Mouse (Mus musculus) left cerebral cortex, adult 2 months (tissue): Measurements from ENCODE around the gene Vipr2. TPM values are rescaled to one million over a fixed set of nuclear protein-coding genes. Genes with fewer than 3 reads are reported as not detected.
A peak's percentile ranks its signal among the peaks of the same experiment; 100 is the strongest.

Source experiments
- DNase-seq, 2 experiments: peaks; one replicate each; pipeline ENCODE4 v3.0.0; 2021 to 2022; ENCODE audit warnings: low spot score in 2 of 2, mixed read lengths in 1 of 2; ENCODE audit errors: extremely low spot score in 1 of 2
- H3K27ac ChIP-seq: fragments of 200-600 bp; 2 replicates; pipeline ENCODE4 v1.8.1; 2022
- H3K4me3 ChIP-seq: fragments of 200-600 bp; 2 replicates; pipeline ENCODE4 v1.8.1; 2022
- CTCF ChIP-seq: fragments of 200-600 bp; IDR thresholded peaks from 2 replicates; pipeline ENCODE4 v1.8.1; 2022; ENCODE audit warnings: antibody characterized with exemption, mild to moderate bottlenecking, moderate library complexity
- intact Hi-C: fragments of 180-260 bp; cut with DNase I; formaldehyde crosslinking; loops from one replicate; pipeline ENCODE4 v1.15.1; 2025
- long read RNA-seq, 2 experiments: library from polyadenylated mRNA; stranded (forward); transcript quantifications; one replicate each; pipeline ENCODE4 v2.0.0; 2021; ENCODE audit warnings: borderline mapping rate in 2 of 2
- total RNA-seq, 2 experiments: library from RNA; stranded (reverse); gene quantifications; 2 replicates each; pipeline ENCODE4 v1.2.3; 2021

The Vipr2 gene
- 1 to 10 TPM in 1 of 2 experiments, under 1 TPM in 1; 0.43 to 1.3 TPM for total RNA-seq
- long read RNA-seq, experiment 1, partial matches to known transcripts = 0 of 2 reads
- long read RNA-seq, experiment 1, other reads (novel, unspliced or antisense) = 1 of 2 reads
- long read RNA-seq, experiment 2, partial matches to known transcripts = 1 of 4 reads
- long read RNA-seq, experiment 2, other reads (novel, unspliced or antisense) = 0 of 4 reads

- DNase-seq = peak in 1 of 2 experiments; percentile 20
- no peak for TF ChIP-seq CTCF
- intact Hi-C loops = no loop called here
- no peak within 1 kb of the TSS for H3K27ac ChIP-seq
- H3K4me3 ChIP-seq = peak within 1 kb of the TSS; percentile 49
Measured at GRCm38 (mm10) chr12:116077074-116077854, at the start of gene Vipr2. TSS of gene Vipr2 (plus strand) at chr12:116077726.

DNA sequence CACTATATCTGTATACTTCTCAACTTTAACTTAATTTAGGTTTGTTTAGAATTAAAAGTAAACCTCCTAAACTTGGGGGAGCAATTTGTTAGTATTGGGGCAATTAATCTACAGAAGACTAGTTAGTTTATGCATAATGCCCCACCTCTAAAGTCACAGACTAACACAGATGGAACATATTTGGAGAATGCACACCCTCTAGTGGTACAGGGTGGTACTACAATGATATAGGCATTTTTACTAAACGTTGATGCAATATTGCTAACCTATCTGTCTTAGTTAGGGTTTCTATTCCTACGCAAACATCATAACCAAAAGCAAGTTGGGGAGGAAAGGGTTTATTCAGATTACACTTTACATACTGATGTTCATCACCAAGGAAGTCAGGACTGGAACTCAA, 49.4 kb upstream of the Vipr2 start:
- intact Hi-C loops = loop anchor here (1.0 kb wide), 1 partner anchor 36 kb away; no protein-coding TSS in a partner anchor
- no peak for DNase-seq
- TF ChIP-seq CTCF = peak; percentile 62
- Histone ChIP-seq H3K27ac (no peak overlapping the region), H3K4me3 (no peak overlapping the region)

- intact Hi-C loops = no loop called here
- no peak for DNase-seq
- no peak for TF ChIP-seq CTCF
Measured at GRCm38 (mm10) chr12:116035346-116035745, 42.2 kb upstream of the Vipr2 start.

GRCm38 (mm10) chr12:116044785-116045184, 32.7 kb upstream of the Vipr2 start:
- Histone ChIP-seq H3K4me3 (no peak overlapping the region), H3K27ac (no peak overlapping the region)
- intact Hi-C loops = no loop called here
- DNase-seq = no peak
- TF ChIP-seq CTCF = no peak

More at GRCm38 (mm10) chr12:116035346-116035745, 42.2 kb upstream of the Vipr2 start:
- H3K4me3 ChIP-seq = no peak overlapping the region
- H3K27ac ChIP-seq = no peak overlapping the region

DNA sequence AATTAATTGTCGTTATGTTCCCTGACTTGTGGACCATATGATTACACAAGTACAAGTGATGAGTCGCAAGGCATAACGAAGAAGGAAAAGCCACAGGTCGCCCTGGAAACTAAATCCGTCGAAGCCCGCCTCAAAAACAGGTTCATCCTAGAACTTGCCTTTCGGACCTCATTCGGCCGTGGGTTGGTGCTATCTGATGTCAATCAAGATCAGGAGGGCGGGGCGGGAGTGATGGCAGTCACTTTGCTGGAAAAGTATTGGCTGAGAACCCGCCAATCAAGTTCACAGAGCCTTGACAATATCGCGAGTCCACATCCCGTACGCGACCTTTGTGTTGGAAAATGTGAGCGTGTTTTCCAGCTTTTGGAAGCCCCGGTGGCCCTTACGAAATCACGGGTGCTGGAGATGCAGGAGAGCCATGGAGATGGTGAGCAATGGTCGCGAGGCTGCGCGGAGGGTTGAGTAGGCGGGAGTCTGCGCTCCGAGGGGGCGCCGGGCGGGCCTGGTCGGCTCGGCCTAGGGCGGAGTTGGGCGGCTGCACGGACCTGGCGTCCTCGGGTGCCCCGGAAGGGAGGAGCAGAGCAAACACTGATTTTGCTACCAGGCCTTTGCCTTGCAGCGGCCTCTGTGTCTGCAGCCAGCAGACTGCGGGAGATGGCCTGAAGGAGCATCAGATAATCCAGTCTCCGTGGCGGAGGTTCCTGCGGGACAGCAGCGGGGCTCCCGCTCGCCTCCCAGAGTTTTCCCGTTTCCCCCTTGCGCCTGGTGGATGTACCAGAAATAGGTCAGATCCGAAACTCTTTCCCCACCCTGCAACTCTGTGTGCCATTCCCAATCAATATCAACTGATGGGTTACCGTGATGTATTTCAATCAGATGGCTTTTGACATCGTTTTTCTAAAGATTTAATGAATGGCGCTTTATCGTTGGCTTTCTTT, 29.8 kb upstream of the Vipr2 start, which contains the start of gene Zfp386:
Gene Zfp386 (plus strand): TSS at position 285 of the 938 bp plus-strand sequence.
- TF ChIP-seq CTCF = peak; percentile 10
- DNase-seq = peak; percentile 98
- intact Hi-C loops = loop anchor here (2.0 kb wide), 1 partner anchor 157 kb away; no protein-coding TSS in a partner anchor
- Histone ChIP-seq H3K27ac (peak within 1 kb of the TSS; percentile 99), H3K4me3 (peak within 1 kb of the TSS; percentile 72)

DNA sequence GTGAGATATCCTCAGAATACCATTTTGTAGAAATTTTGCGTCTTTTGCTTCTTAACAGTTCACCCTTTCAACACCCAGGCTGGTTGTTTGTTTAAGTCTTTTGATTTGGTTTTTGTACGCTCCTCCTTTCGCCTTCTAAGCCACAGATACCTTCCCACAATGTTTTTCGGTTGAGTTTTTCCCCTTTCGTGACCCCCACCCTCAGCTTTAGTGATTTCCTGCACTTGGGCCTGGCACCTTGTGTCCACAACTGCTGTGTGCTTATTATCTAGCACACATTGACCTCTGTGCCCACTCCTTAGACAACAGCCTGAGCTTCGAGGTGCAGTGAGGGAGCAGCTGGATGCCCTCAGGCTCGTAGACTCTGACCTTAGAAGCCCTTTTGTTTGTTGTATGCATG, 28.8 kb upstream of the Vipr2 start:
- no peak for TF ChIP-seq CTCF
- intact Hi-C loops = loop anchor here (2.0 kb wide), 1 partner anchor 156 kb away; no protein-coding TSS in a partner anchor

DNA sequence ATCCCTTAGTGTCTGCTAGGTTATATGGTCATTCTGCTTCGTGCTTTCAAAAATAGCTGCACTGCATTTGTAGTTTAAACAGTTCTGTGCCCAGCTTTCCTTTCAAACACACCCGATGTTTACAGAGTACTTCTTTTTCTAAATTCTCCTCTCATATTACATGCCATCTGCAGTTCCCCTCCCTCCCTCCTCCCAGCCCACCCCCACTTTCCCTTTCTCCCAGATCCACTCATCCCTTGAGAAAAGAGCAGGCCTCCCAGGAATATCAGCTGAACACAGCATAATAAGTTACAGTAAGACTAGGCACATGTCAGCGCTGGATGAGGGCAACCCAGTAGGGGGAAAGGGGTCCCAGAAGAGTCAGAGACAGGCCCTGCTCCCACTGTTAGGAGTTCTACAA, 28.3 kb upstream of the Vipr2 start:
- H3K4me3 ChIP-seq = peak overlapping the region; percentile 72
- no peak overlapping the region for H3K27ac ChIP-seq
- DNase-seq = no peak
- intact Hi-C loops = loop anchor here (2.0 kb wide), 1 partner anchor 156 kb away; no protein-coding TSS in a partner anchor
- TF ChIP-seq CTCF = no peak

More for the DNA sequence above, 28.8 kb upstream of the Vipr2 start:
- DNase-seq = no peak
- peak overlapping the region; percentile 72 for H3K4me3 ChIP-seq
- H3K27ac ChIP-seq = peak overlapping the region; percentile 99; the same call in 1 of the 2 replicates

DNA sequence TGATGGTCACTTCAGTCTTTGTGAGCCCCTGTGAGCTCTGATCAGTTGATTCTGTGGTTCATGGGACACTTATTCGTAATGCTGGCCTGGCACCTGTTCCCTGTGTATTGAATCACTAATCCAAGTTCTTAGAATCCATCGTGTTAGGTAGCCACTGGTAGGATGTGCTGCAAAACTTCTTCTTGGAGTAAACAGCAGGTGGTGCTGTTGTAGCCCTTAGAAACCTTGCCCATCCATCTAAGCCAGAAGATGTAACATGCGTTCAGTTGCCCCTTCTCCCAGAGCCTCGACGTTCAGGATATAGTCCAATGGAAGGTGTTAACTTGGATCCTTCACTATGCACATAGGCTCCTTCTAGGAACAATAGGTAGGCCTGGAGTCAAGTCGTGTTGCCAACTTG, 27.8 kb upstream of the Vipr2 start:
- no peak for DNase-seq
- intact Hi-C loops = loop anchor here (2.0 kb wide), 1 partner anchor 155 kb away; no protein-coding TSS in a partner anchor
- Histone ChIP-seq H3K4me3 (no peak overlapping the region), H3K27ac (no peak overlapping the region)
- peak; percentile 53 for TF ChIP-seq CTCF

GRCm38 (mm10) chr12:116054342-116054741, 23.2 kb upstream of the Vipr2 start:
- no peak for TF ChIP-seq CTCF
- Histone ChIP-seq H3K4me3 (no peak overlapping the region), H3K27ac (no peak overlapping the region)
- no peak for DNase-seq
- intact Hi-C loops = no loop called here

GRCm38 (mm10) chr12:116056112-116056511, 21.4 kb upstream of the Vipr2 start:
- Histone ChIP-seq H3K27ac (no peak overlapping the region), H3K4me3 (no peak overlapping the region)
- DNase-seq = no peak
- intact Hi-C loops = no loop called here
- no peak for TF ChIP-seq CTCF

DNA sequence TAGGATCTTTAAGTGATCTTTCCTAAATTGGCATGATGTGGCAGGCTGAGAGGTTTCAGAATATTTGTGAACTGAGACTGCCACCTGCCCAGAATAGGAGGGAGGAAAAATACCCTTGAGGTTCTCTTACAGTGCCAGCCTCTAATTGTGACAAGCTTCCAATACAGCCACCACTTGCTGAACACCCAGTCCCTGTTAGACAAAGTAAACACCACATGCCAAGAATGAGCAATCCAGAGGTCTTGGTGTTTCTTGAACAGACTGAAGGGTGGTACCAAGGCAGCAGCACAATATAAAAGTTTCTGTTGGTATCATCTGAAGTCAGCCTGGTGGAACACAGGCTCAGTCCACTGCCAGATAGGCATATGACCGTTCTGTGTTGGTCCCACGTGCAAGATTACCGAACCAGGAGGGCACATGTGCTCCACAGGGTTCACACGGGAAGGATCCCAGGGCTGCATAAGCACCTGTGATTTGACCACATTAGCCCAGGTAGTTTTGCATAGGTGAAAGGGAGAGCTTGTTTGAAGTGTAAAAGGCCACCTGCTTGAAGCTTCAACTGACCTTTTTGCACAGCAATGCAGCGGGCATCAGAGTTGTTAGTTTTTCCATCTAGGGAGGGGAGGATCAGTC, 15.8 kb upstream of the Vipr2 start:
- Histone ChIP-seq H3K4me3 (no peak overlapping the region), H3K27ac (no peak overlapping the region)
- DNase-seq = no peak
- TF ChIP-seq CTCF = no peak
- intact Hi-C loops = no loop called here
